Mouse (Mus musculus) lung, postnatal 4 days (tissue): ENCODE data around the gene Spata48.
A peak's percentile ranks its signal among the peaks of the same experiment; 100 is the strongest.

Source experiments
- DNase-seq, 2 experiments: peaks; one replicate each; pipeline ENCODE4 v3.0.0; 2021

The Spata48 gene

GRCm38 (mm10) chr11:11461635-11462560, at the start of gene Spata48, which contains the start of gene Zpbp:
Gene Spata48 (plus strand): TSS chr11:11462094.
Gene Zpbp (minus strand): TSS chr11:11462408.
- peak; percentile 91 to 93 for DNase-seq

GRCm38 (mm10) chr11:11414188-11414587, 47.7 kb upstream of the Spata48 start:
- no peak for DNase-seq

- DNase-seq, result no peak
Observed at GRCm38 (mm10) chr11:11417356-11417755, 44.5 kb upstream of the Spata48 start.

- no peak for DNase-seq
Observed at GRCm38 (mm10) chr11:11455037-11455436, 6.9 kb upstream of the Spata48 start.

- DNase-seq, result no peak
Observed at GRCm38 (mm10) chr11:11462561-11462890, 632 bp downstream of the Spata48 start.

- no peak for DNase-seq
Observed at GRCm38 (mm10) chr11:11468924-11469323, 7.0 kb downstream of the Spata48 start.

- DNase-seq, result no peak
Observed at GRCm38 (mm10) chr11:11484378-11484777, 22.5 kb downstream of the Spata48 start.

GRCm38 (mm10) chr11:11492044-11492443, 30.1 kb downstream of the Spata48 start:
- DNase-seq, result no peak

- no peak for DNase-seq
Observed at GRCm38 (mm10) chr11:11495697-11496096, 33.8 kb downstream of the Spata48 start.

- peak in 1 of 2 experiments; percentile 23 for DNase-seq
Observed at GRCm38 (mm10) chr11:11499944-11500343, 38.0 kb downstream of the Spata48 start.

- no peak for DNase-seq
Observed at GRCm38 (mm10) chr11:11506187-11506586, 44.3 kb downstream of the Spata48 start.

GRCm38 (mm10) chr11:11509413-11509812, 47.5 kb downstream of the Spata48 start:
- no peak for DNase-seq

GRCm38 (mm10) chr11:11512056-11512455, 50.2 kb downstream of the Spata48 start:
- no peak for DNase-seq

- DNase-seq, result no peak
Observed at GRCm38 (mm10) chr11:11513008-11513799, 51.3 kb downstream of the Spata48 start.

GRCm38 (mm10) chr11:11514920-11515319, 53.0 kb downstream of the Spata48 start:
- no peak for DNase-seq

GRCm38 (mm10) chr11:11517781-11518435, 56.0 kb downstream of the Spata48 start:
- no peak for DNase-seq

GRCm38 (mm10) chr11:11519255-11520243, 57.7 kb downstream of the Spata48 start:
- no peak for DNase-seq

- DNase-seq, result peak in 1 of 2 experiments; percentile 21
Observed at GRCm38 (mm10) chr11:11521908-11522441, 60.1 kb downstream of the Spata48 start.

- DNase-seq, result no peak
Observed at GRCm38 (mm10) chr11:11528760-11529159, 66.9 kb downstream of the Spata48 start.

GRCm38 (mm10) chr11:11529165-11529564, 67.3 kb downstream of the Spata48 start:
- no peak for DNase-seq

- DNase-seq, result no peak
Observed at GRCm38 (mm10) chr11:11530126-11530525, 68.2 kb downstream of the Spata48 start.

- no peak for DNase-seq
Observed at GRCm38 (mm10) chr11:11536295-11536694, 74.4 kb downstream of the Spata48 start.
